Mouse (Mus musculus): ENCODE results near the gene 1700001P01Rik.

- TF ChIP-seq GATA1 (IDR thresholded peaks at IDR 0.05; ENCODE audit: borderline replicate concordance, low read length) (no peak), FLI1 (IDR thresholded peaks at IDR 0.05; ENCODE audit: low read length) (no peak)
Observed at GRCm38 (mm10) chr11:97824168-97824567, 48.5 kb upstream of the 1700001P01Rik start.
